Mouse (Mus musculus) cerebellum, adult 9-10 months (tissue): Measurements from ENCODE around the gene Grik4.

Source experiments
- DNase-seq: peaks from one replicate; pipeline ENCODE4 v3.0.0; 2022

The Grik4 gene

GRCm38 (mm10) chr9:42898091-42898591, 46.2 kb downstream of the Grik4 start:
- peak; percentile 12 for DNase-seq

DNA sequence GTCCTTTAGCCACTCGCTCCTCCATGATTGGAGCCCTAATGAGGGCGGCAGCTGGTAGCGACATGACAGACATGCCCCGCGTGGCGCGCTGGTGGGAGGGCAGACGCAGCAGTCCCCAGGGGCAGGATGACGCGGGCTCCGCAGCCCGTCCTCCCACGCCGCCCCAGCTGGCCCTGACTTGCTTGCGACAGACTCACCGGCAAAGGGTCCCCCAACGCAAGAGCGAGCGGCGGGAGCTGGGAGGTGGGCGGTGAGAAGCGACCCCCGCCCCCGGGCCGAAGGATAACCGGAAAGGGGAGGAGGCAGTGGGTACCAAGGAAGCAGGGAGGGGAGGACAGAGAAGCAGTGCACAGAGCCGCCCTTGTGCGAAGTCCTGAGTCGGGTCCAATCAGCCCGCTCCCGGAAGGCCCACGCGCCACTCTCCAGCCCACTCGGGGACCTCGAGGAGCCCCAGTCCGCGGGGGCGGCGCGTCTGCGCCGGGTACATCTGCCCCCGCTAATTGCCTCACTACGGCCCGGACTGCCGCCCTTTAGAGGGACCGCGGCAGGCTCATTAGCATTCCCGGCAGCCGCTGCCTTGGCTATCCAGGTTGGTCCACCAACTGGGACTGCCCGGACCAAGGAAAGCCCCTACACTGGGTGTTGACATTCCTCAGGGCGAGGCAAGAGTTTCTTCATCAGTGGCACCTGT, 46.8 kb downstream of the Grik4 start:
- DNase-seq: peak; percentile 29

DNA sequence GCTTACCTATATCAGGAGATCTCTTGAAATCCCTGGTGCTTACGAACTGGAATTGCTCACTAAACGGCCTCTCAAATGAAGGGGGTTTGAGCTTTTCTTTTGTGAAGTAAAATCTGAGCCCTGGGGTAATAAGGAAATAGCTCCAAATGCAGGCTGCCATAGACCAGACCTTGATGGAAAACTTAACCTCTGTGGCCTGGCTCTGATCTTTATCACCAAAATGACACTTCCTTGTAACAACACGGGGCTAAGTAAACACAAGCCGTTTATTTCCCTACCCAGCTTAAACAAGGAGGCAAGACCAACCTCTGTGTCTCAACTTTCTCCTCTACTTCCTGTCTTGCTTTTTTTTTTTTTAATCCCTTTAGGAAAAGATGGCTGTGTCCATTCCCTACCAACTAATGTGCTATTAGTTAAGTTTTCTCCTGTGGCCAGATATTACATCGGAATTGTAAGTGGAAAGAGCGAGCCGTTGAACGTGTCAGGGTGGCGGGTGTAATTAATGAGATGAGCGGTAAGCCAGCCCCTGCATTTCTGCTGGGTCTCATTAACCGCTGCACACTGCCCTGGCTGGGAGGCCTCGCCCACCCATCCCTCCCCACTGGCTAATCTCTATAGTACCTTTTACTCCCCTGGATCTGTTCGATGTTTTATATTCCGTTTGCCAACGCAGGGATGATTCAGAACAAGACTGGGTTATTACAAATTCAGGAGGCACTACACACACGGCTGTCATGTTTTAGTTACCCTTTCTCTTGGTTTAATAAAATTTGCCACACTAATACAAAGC, 47.7 kb downstream of the Grik4 start:
- no peak for DNase-seq

DNA sequence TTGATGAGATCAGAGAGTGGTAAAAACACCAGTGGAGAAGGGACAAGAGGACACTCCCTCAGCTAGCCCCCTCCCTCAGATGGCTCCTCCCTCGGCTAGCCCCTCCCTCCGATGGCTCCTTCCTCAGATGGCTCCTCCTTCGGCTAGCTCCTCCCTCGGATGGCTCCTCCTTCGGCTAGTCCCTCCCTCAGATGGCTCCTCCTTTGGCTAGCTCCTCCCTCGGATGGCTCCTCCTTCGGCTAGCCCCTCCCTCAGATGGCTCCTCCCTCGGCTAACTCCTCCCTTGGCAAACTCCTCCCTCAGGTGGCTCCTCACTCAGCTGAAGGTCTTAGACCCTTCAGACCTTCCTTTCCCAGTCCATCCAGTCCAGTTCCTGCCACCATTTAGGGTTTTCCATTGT, 51.5 kb downstream of the Grik4 start:
- DNase-seq: no peak

DNA sequence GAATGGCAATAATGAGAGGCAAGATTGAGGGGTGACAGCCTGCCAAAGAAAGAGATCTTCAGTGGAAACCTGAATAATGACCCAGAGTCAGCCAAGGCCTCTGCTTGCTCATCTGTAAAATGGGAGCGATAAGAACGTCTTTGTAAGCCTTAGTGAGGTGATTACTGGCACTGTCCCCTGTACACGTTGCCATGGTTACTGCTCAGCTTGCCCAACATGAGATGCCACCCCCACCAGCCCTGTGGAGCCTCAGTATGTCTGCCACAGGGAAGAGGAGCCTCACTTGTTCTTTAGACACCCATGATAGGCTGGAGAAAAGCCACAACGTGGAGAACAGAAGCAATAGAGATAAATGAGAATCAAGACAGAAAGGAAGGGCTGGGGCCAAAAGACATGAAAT, 56.4 kb downstream of the Grik4 start:
- DNase-seq: no peak

DNA sequence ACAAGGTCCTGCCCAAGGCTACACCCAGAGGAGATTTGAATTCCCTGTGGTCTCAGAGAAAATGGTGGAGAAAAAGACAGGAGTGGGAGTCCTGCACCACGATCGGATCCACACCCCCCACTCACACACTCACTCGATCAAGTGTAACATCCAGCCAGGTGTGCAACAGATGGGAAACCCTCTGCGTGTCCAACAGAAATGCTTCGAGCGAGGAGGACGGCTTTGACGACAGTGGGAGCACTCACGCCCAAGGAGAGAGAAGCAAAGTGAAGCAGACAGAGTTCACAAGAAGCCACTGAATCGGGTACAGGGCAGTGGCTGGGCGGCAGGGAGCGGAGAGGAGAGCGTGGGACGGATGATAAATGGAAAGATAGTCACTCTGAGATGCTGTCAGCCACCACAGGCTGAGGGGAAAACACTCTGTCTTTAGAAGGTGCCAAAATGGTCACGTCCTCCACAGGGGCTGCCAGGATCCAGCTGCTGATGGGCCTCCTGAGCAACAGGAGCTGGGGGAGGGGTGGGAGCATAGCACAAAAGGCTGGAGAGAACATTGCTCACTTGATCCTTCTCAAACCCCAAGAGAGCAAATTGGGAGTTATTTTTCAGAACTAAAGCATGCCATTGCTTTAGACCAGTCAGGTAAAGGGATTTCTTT, 58.1 kb downstream of the Grik4 start:
- no peak for DNase-seq

DNA sequence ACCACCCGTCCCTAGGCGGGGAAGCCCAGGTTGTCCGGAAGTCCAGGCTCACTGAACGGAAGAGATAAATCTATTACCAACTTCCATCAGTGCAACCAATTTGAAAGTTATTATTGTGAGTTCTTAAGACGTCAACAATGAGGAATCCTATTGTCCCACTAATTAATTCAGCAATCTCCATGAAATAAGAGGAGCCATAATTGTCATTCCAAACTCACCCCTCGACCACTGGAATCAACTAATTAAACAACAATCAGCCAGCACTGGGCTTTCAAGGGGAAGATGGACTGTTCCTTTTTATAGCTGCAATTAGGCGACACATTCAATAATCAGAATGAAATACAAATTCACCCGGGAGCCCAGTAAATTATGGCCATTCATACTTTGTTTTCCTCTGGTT, 58.7 kb downstream of the Grik4 start:
- no peak for DNase-seq

DNA sequence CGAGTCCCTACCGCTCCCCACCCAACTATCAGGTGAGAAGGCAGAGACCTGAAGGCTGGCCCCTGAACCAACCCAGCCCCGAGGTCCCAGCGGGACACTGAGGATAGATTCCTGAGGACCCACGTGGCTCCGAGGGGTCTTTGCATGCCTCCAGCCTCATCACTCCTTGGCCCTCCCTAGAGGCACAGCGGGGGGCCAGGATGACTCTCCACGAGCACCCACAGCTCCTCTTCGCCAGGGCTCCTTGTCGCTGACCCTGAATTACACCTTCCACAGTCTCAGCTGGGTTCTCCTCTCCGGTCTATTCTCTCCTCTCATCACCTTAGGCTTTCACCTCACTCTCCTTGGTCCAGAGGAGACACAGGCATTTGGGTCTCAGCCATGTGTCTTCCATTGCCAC, 59.2 kb downstream of the Grik4 start:
- no peak for DNase-seq

DNA sequence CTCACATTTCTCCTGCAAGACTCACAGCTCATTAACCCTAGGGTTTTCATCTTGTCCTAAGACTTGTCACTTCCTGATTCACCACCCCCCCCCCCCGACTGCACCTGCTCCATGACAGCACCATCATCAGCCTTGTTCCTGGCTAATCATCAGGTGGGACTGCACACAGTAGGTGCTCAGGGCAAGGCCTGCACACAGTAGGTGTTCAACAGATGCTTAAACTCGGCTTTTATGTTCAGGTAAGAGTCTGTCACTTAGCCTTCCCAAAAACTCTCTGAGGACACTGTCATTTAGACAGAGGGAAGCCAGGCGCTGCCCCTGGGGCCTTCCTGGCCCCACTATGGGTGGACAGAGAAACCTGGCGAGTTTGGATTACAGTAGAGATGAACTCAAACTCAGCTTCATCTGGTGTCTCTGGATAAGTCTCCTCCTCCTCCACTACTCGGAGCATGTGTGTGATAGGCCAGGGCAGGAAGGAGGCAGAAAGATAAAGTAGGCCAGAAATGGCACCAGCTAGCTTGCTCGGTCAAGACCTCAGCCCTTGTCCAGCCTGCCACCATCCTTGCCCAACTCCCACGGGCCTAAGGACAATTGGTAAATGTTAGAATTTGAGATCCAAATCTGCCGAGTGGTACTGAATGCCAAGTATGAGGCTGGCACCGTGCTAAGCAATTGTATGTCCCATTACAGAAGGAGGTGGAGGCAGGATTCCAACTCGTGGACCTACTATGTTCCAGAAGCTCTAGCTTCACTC, 61.1 kb downstream of the Grik4 start:
- DNase-seq: no peak

- DNase-seq: no peak
These were observed 62.0 kb downstream of the Grik4 start for GRCm38 (mm10) chr9:42882313-42882712.

DNA sequence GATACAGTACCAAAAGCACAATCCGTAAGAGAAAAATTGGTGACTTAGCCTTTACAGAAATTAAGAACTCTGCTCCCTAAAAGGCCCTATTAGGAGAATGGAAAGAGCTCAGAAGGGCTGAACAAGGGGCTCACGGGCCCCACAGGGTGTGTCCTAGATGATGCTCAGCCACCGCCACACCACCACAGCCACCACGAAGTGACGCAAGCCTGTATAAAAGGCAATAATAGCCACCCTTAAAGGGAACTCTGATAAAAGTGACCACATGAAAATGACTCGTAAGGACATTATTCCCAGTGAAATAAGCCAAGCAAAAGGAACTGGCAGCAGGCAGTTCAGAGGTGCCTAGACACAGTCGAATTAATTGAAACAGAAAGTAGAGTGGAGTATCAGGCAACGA, 63.3 kb downstream of the Grik4 start:
- DNase-seq: no peak

- DNase-seq: no peak
These were observed 65.9 kb downstream of the Grik4 start for GRCm38 (mm10) chr9:42878401-42878800.

- DNase-seq: no peak
These were observed 71.4 kb downstream of the Grik4 start for GRCm38 (mm10) chr9:42872885-42873284.

- DNase-seq: no peak
These were observed 72.6 kb downstream of the Grik4 start for GRCm38 (mm10) chr9:42871681-42872080.

GRCm38 (mm10) chr9:42870257-42870656, 74.0 kb downstream of the Grik4 start:
- DNase-seq: no peak

DNA sequence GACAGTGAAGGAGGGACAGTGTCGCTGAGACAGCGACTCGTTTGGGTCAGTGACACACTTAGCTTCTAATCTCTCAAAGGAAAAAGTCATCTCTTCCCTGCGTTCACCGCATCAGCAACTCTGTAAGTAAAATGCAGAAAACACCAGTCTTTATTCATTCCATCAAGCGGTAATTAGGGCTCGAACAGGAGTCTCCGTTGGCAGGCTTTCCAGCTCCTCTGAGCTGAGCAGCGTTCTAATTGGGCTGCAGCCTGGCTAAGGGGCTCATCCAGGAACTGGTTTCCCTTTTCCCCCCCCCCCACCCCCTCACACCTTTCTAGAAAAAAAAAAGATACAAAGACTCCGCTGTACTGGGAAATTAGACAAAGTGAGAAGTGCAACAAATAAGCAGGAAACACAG, 75.8 kb downstream of the Grik4 start:
- DNase-seq: no peak

DNA sequence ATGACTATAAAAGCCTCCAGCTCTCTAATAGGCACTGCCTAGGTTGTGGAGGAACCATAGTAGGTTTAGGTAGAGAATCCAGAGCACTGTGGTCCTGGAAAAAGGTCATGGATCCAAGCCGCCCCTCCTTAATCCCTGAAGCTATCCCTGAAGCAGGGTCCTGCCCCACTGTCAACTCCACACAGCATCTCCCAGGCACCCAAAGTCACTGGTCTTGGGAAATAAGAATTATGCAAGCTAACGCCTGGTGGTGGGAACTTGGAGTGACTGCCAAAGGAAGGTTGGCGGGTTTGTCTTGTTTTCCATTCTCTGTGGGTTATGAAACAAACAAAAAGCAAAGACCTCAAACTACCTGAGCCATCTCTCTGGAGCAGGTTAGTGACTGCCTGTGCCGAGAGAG, 77.6 kb downstream of the Grik4 start:
- DNase-seq: no peak

DNA sequence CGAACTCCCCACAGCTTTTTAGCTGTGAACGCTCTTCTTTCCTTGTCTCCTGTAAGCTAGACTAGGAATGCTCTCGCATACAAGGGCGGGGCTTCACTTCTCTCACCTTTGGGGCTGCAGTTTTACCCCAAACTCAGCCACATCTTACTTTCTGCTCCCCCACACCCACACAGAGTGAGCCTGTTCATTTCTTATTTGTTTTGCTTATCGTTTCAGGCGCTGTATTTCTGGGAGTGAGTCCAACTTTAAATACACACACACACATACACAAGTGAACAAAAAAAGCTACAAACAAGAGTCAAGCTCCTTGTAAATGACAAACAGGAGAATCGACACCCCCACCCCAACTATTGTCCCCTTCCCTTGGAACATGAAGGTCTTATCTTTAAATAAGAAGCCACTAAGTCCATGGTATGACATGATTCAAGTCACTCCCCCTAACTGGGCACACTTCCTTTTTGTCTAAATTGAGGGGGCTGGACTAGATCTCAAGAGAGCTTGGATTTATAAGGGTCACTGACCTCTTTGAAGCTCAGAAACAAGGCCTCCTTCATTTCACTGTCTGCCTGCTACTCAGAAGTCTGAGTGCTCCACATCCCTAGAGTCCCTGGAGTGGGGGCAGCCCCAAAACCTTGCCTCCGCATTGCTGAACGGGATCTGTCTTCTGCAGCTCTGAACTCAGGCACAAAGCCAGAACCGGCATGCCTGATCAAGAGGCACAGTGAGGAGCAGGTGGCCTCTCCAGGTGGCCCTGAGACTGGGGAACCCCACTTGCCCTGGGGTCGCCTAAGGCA, 79.1 kb downstream of the Grik4 start:
- no peak for DNase-seq

- DNase-seq: no peak
These were observed 80.9 kb downstream of the Grik4 start for GRCm38 (mm10) chr9:42863360-42863759.

DNA sequence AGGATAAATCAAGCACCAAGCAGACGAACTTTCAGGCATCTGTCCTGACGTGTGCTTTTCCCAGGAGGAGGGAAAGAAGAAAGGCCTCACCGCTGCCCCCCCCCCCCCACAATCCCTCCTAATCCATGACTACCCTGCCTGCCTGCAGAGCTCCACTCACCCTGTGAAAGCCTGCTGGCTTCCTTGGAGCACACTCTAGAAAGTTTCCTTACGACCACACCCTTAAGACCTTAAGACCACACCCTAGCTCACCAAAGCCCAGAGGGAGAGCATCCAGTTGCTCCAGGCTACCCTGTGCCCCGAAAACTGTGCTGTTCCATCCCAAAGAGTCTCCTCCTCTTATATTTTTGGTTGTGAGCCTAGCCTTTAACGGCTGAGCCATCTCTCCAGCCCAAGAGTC, 82.6 kb downstream of the Grik4 start:
- DNase-seq: no peak

- no peak for DNase-seq
These were observed 83.1 kb downstream of the Grik4 start for GRCm38 (mm10) chr9:42861238-42861637.
